Mouse (Mus musculus) heart, postnatal 0 days (tissue): Measurements from ENCODE around the gene Ulk4.

Experiments used
- CTCF ChIP-seq: IDR thresholded peaks from 2 replicates; pipeline ENCODE4 v1.5.1; 2016; ENCODE audit warnings: antibody characterized with exemption, control low read depth, low read depth
- EP300 ChIP-seq: IDR thresholded peaks from 2 replicates; pipeline ENCODE4 v1.6.1; 2016; ENCODE audit warnings: antibody characterized with exemption, low read depth

- TF ChIP-seq CTCF: no peak
- no peak for TF ChIP-seq EP300
These were observed 11.7 kb downstream of the Ulk4 start for GRCm38 (mm10) chr9:121265307-121265706.
